In the genomic region with DNA sequence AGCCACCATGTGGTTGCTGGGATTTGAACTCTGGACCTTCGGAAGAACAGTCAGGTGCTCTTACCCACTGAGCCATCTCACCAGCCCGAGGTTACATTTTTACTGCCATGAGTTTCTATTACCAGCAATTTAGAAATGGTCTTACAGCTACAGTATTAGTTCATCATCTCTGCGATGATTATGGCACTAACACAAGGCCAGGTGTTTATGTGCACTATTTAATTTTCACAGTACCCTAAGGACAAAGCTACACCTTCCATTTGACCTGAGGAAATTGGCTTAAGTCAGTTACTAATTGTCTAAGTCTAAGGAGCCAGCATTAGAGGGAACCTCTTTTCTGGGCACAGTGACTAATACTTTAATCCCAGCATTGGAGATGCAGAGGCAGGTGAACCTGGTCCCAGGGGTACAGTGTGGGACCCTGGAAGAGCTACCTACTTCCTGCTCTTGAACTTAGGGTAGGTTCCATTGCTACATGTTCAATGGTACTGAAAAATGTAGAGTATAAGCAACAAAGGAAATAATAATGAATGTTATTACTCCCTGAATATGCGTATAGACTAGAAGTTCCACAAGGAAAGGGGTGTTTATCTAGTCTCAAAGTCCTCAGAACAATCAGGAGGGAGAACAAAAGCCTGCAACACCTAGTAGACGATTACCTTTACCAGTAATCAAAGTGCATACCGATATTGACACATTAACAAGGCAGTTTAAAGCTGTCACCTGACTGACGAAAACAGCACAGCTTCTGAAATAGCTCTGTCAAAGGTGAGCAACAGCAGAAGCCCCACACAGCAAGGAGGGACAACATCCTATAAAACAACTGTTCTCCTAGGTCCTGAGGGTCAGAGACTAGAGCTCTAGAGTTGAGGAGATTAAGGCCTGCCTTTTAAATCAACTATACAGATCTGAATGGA, we compare ENCODE assay signal across 21 mouse cellular contexts. TPM values are rescaled to one million over a fixed set of nuclear protein-coding genes. Genes with fewer than 3 reads are reported as not detected.
DNase-seq lines count a peak whose midpoint lies in the region; ATAC-seq and TF ChIP-seq lines count a peak whose summit lies in the region.
"Had no signal": no experiment of that assay in that cellular context is flagged by ENCODE, and none has a peak within 500 bp of the region (broad histone marks: within the 10 kb centered on the region; RNA-seq: fewer than 3 reads in every experiment).

No protein-coding gene starts in this region.

- no peaks in the 10 kb centered on the region for H3K27me3 ChIP-seq in kidney, embryonic 15.5 days
- no peaks in the 10 kb centered on the region for H3K27me3 ChIP-seq in intestine, postnatal 0 days (replicated peaks; ENCODE audit: control insufficient read depth, insufficient read depth, low read length)
- H3K27me3 ChIP-seq in midbrain, embryonic 14.5 days (ENCODE audit: control insufficient read depth, insufficient read depth, low read length) = no peaks in the 10 kb centered on the region
- H3K27me3 ChIP-seq: embryonic facial prominence, embryonic 15.5 days; forebrain, embryonic 15.5 days had no signal

- H3K9ac ChIP-seq in kidney, embryonic 15.5 days = no peak overlapping the region
- no peak overlapping the region for H3K9ac ChIP-seq in intestine, postnatal 0 days (ENCODE audit: low read depth, low read length)
- H3K9ac ChIP-seq in midbrain, embryonic 14.5 days (replicated peaks; ENCODE audit: low read length) = no peak overlapping the region
- H3K9ac ChIP-seq: embryonic facial prominence, embryonic 15.5 days; forebrain, embryonic 15.5 days; hindbrain, embryonic 14.5 days had no signal

- no peak for DNase-seq in kidney, postnatal 10 days
- peak; percentile 48 for DNase-seq in retina, adult 2 months (ENCODE audit: low read depth, low spot score)
- DNase-seq in retina, postnatal 1 day = no peak
- DNase-seq in lung, postnatal 4 days = no peak
- DNase-seq in midbrain, embryonic 14.5 days = no peak
- DNase-seq: adrenal gland, adult 2 months; adrenal gland, postnatal 25 days; cerebellum, adult 18-20 months; cerebellum, postnatal 10 days; embryo, embryonic 11 days; gastrocnemius, postnatal 10 days; heart, adult 18-20 months had no signal

- no peak overlapping the region for H3K4me3 ChIP-seq in kidney, embryonic 15.5 days (replicated peaks)
- H3K4me3 ChIP-seq in intestine, postnatal 0 days (ENCODE audit: low read depth, low read length) = 0 out of 2 replicates have a peak overlapping the region, but pooled peaks have one; percentile 1
- H3K4me3 ChIP-seq in midbrain, embryonic 14.5 days (replicated peaks; ENCODE audit: low read depth, low read length) = no peak overlapping the region
- H3K4me3 ChIP-seq: embryonic facial prominence, embryonic 15.5 days; erythroblast, embryonic 14.5 days; forebrain, embryonic 10.5 days; forebrain, embryonic 15.5 days; hindbrain, embryonic 10.5 days had no signal

- peaks cover 5% of the 10 kb centered on the region; the same call in 1 of the 2 replicates for H3K4me1 ChIP-seq in kidney, embryonic 15.5 days
- peaks cover 7% of the 10 kb centered on the region for H3K4me1 ChIP-seq in intestine, postnatal 0 days (replicated peaks; ENCODE audit: control insufficient read depth, insufficient read depth, low read length)
- H3K4me1 ChIP-seq in midbrain, embryonic 14.5 days (ENCODE audit: control insufficient read depth, insufficient read depth, low read length) = no peaks in the 10 kb centered on the region
- H3K4me1 ChIP-seq: forebrain, embryonic 10.5 days had no signal

- no peak overlapping the region for H3K4me2 ChIP-seq in kidney, embryonic 15.5 days
- peak overlapping the region; percentile 52 for H3K4me2 ChIP-seq in intestine, postnatal 0 days (replicated peaks; ENCODE audit: low read depth)
- no peak overlapping the region for H3K4me2 ChIP-seq in midbrain, embryonic 14.5 days (ENCODE audit: low read length)
- H3K4me2 ChIP-seq: embryonic facial prominence, embryonic 15.5 days; forebrain, embryonic 15.5 days; heart, embryonic 11.5 days; hindbrain, embryonic 14.5 days had no signal

- no peaks in the 10 kb centered on the region for H3K9me3 ChIP-seq in kidney, embryonic 15.5 days (replicated peaks)
- H3K9me3 ChIP-seq in intestine, postnatal 0 days (ENCODE audit: control insufficient read depth) = no peaks in the 10 kb centered on the region
- no peaks in the 10 kb centered on the region for H3K9me3 ChIP-seq in midbrain, embryonic 14.5 days (ENCODE audit: control insufficient read depth, low read length)
- H3K9me3 ChIP-seq: embryonic facial prominence, embryonic 15.5 days; forebrain, embryonic 10.5 days; forebrain, embryonic 15.5 days; hindbrain, embryonic 10.5 days had no signal

- 74% methylated on average over 7 of the region's 7 CpGs for WGBS in kidney, embryonic 15.5 days
- WGBS in intestine, postnatal 0 days = 36% methylated on average over 7 of the region's 7 CpGs
- 92% methylated on average over 7 of the region's 7 CpGs for WGBS in midbrain, embryonic 14.5 days

- no peak for ATAC-seq in kidney, embryonic 15.5 days (replicated peaks; ENCODE audit: low FRiP score)
- ATAC-seq in intestine, postnatal 0 days = peak; percentile 87
- no peak for ATAC-seq in midbrain, embryonic 14.5 days (ENCODE audit: low FRiP score, low TSS enrichment)
- ATAC-seq: forebrain, embryonic 15.5 days had no signal

- TF ChIP-seq CTCF in intestine, postnatal 0 days (IDR thresholded peaks at IDR 0.05; ENCODE audit: low read depth) = no peak; the same call in 1 of the 2 replicates

- no peaks in the 10 kb centered on the region; the same call in 1 of the 2 replicates for H3K36me3 ChIP-seq in kidney, embryonic 15.5 days
- H3K36me3 ChIP-seq in intestine, postnatal 0 days (ENCODE audit: control insufficient read depth, insufficient read depth) = peaks cover 4% of the 10 kb centered on the region; the same call in 1 of the 2 replicates
- H3K36me3 ChIP-seq in midbrain, embryonic 14.5 days (ENCODE audit: control insufficient read depth, insufficient read depth, low read length) = peaks cover 10% of the 10 kb centered on the region; the same call in 1 of the 2 replicates
- H3K36me3 ChIP-seq: embryonic facial prominence, embryonic 15.5 days; forebrain, embryonic 10.5 days; forebrain, embryonic 15.5 days had no signal

- H3K27ac ChIP-seq in kidney, embryonic 15.5 days = 0 out of 2 replicates have a peak overlapping the region, but pooled peaks have one; percentile 22
- H3K27ac ChIP-seq in intestine, postnatal 0 days (ENCODE audit: low read depth, low read length) = peak overlapping the region; percentile 88
- no peak overlapping the region for H3K27ac ChIP-seq in midbrain, embryonic 14.5 days (replicated peaks; ENCODE audit: low read depth, low read length)
- H3K27ac ChIP-seq: embryonic facial prominence, embryonic 15.5 days; forebrain, embryonic 10.5 days; forebrain, embryonic 15.5 days; hindbrain, embryonic 10.5 days; hindbrain, embryonic 14.5 days had no signal

RNA-seq across cellular contexts. Expression of a gene that starts 14.5 kb away (rescaled TPM):
- polyA plus RNA-seq in kidney, embryonic 15.5 days (2015; fragmentation: Nextera tagmentation; extraction: Ambion mirVana) = 13.0 and 14.4 TPM in 2 replicates
- polyA plus RNA-seq in intestine, postnatal 0 days (2015; fragmentation: Nextera tagmentation; extraction: Ambion mirVana) = 15.8 and 16.6 TPM in 2 replicates
- polyA plus RNA-seq in midbrain, embryonic 14.5 days (2014; fragmentation: Nextera tagmentation; extraction: Ambion mirVana) = 68.6 and 71.9 TPM in 2 replicates

RNA-seq across cellular contexts. Expression of a gene that starts 47.8 kb away (rescaled TPM):
- 52.8 and 55.7 TPM in 2 replicates for polyA plus RNA-seq in kidney, embryonic 15.5 days (2015; fragmentation: Nextera tagmentation; extraction: Ambion mirVana)
- polyA plus RNA-seq in intestine, postnatal 0 days (2015; fragmentation: Nextera tagmentation; extraction: Ambion mirVana) = 17.3 and 19.1 TPM in 2 replicates
- polyA plus RNA-seq in midbrain, embryonic 14.5 days (2014; fragmentation: Nextera tagmentation; extraction: Ambion mirVana) = 83.8 and 96.8 TPM in 2 replicates
